Mouse (Mus musculus) erythroblast, embryonic 14.5 days (primary cell): ENCODE data around the gene Fmo5.

Experiments used
- GATA1 ChIP-seq: IDR thresholded peaks from 2 replicates; pipeline ENCODE4 v1.6.1; 2012; ENCODE audit warnings: low read length, inconsistent platforms, mixed read lengths
- TAL1 ChIP-seq: IDR thresholded peaks from 3 replicates; pipeline ENCODE4 v1.6.1; 2012; ENCODE audit warnings: low read length, inconsistent platforms, mixed read lengths

DNA sequence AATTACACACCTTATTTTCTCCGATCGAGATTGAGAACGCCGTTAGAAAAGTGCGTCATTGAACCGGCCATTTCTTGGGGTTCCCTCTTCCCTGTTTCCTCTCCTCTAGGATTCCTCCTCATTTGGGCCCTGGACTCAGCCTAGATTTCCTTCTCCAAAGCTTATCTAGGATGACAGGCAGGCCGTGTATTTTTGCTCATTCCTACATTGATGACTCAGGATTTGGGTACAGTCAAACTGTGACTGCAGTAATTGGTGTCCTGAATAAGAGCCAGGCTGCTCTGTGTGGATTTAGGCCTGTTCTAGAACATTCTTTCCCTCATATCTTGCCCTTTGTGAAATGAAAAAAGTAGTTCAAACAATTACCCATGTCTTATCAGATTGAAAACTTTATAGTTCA is 31.1 kb downstream of the Fmo5 start:
- TF ChIP-seq GATA1 = no peak
- no peak for TF ChIP-seq TAL1
